ENCODE assay signal across 8 mouse cellular contexts in the genomic region with DNA sequence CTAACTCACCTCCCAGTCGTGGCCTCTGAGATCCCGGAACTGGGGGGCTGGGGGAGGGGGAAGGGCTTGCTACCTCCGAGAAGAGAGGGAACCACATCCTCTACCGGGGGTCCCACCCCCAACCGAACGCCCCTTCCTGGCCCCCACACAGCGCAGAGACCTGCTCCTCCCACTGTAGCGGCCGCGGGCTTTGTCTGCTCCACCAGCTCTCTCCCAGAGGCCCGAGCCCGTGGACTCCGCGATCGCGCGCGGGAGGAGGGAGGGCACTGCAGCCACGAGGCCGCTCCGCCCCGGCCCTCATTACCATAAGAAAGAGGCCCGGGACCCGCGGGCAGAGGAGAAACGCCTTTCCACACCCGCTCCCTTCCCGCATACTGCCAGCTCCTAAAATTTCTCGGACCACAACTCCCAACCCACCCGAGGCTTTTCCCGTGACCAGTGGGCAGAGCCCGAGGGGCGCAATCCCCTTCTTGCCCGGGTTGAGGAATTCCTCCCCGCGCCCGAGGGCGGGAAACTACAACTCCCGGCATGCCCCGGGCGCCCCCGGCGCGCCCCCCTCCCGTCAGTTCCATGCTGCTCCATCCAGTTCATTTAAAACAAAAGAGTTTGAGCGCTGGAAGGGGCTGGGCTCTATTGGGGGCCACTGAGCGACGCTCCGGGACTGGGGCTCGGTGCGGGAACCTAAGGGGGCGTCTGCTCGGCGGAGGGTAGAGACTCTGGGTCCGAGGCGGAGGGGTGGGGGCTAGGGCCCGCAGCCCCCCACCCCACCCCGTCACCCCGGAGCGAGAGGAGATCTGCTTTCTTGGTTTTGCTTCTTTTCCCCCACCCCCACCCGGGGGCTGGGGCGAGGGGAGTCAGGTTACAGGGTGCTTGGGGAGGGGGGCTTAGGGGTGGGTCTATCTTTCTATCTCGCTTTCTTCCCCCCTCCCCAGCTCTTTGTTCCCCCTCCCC. TPM values are rescaled to one million over a fixed set of nuclear protein-coding genes. Genes with fewer than 3 reads are reported as not detected.
A peak's percentile ranks its signal among the peaks of the same experiment; 100 is the strongest.
DNase-seq lines count a peak whose midpoint lies in the region; ATAC-seq and TF ChIP-seq lines count a peak whose summit lies in the region.

No protein-coding gene starts in this region.

- under 1% methylated on average over 61 of the region's 63 CpGs for WGBS in embryonic facial prominence, embryonic 15.5 days
- under 1% methylated on average over 62 of the region's 63 CpGs for WGBS in heart, embryonic 10.5 days
- WGBS in kidney, embryonic 15.5 days: 1% methylated on average over 62 of the region's 63 CpGs
- WGBS in liver, adult 2 months: under 1% methylated on average over 63 of the region's 63 CpGs

- peak; percentile 86 for ATAC-seq in embryonic facial prominence, embryonic 15.5 days (ENCODE audit: insufficient number of reproducible peaks, low FRiP score, low TSS enrichment, low read depth)
- ATAC-seq in kidney, embryonic 15.5 days (replicated peaks; ENCODE audit: low FRiP score): peak; percentile 81

- peak overlapping the region; percentile 73 for H3K4me2 ChIP-seq in embryonic facial prominence, embryonic 15.5 days (replicated peaks)
- peak overlapping the region; percentile 87 for H3K4me2 ChIP-seq in kidney, embryonic 15.5 days
- peak overlapping the region; percentile 92 for H3K4me2 ChIP-seq in myocyte (ENCODE audit: low read depth)

- peak; percentile 81 for DNase-seq in 416B (ENCODE audit: low read depth)
- DNase-seq in adrenal gland, postnatal 4 days (ENCODE audit: low spot score in 2 of 2): peak; percentile 73 to 81
- DNase-seq in heart, embryonic 10.5 days (ENCODE audit: low spot score): peak; percentile 95
- DNase-seq in liver, adult 2 months (ENCODE audit: extremely low read depth, low read depth, low spot score): peak; percentile 22
- DNase-seq in splenic B cell, adult 2 months (ENCODE audit: low read depth, low spot score): peak; percentile 75

- no peak for TF ChIP-seq CTCF in liver, adult 2 months (IDR thresholded peaks at IDR 0.05; ENCODE audit: low read depth, low read length)

- H3K4me3 ChIP-seq in embryonic facial prominence, embryonic 15.5 days (replicated peaks): peak overlapping the region; percentile 86
- peak overlapping the region; percentile 83 for H3K4me3 ChIP-seq in heart, embryonic 10.5 days
- H3K4me3 ChIP-seq in kidney, embryonic 15.5 days (replicated peaks): peak overlapping the region; percentile 88
- peak overlapping the region; percentile 70 for H3K4me3 ChIP-seq in liver, adult 2 months (ENCODE audit: insufficient read depth, low read depth, low read length)
- H3K4me3 ChIP-seq in myocyte: peak overlapping the region; percentile 97

- peak overlapping the region; percentile 93 for H3K9ac ChIP-seq in embryonic facial prominence, embryonic 15.5 days
- peak overlapping the region; percentile 97 for H3K9ac ChIP-seq in kidney, embryonic 15.5 days
- H3K9ac ChIP-seq in liver, adult 2 months (ENCODE audit: low read depth, low read length): peak overlapping the region; percentile 56

- H3K79me2 ChIP-seq in liver, adult 2 months (ENCODE audit: control insufficient read depth, insufficient read depth, low read length): no peaks in the 10 kb centered on the region
- H3K79me2 ChIP-seq in myocyte (ENCODE audit: control insufficient read depth, insufficient read depth): peaks cover 45% of the 10 kb centered on the region

- H3K27me3 ChIP-seq in embryonic facial prominence, embryonic 15.5 days: no peaks in the 10 kb centered on the region
- H3K27me3 ChIP-seq in heart, embryonic 10.5 days (ENCODE audit: insufficient read depth, poor library complexity, severe bottlenecking): no peaks in the 10 kb centered on the region
- H3K27me3 ChIP-seq in kidney, embryonic 15.5 days: no peaks in the 10 kb centered on the region
- no peaks in the 10 kb centered on the region for H3K27me3 ChIP-seq in liver, adult 2 months (ENCODE audit: control insufficient read depth, insufficient read depth, low read length)
- H3K27me3 ChIP-seq in myocyte (ENCODE audit: control insufficient read depth, insufficient read depth, insufficient read length): no peaks in the 10 kb centered on the region
- H3K27me3 ChIP-seq in splenic B cell, adult 2 months (ENCODE audit: control insufficient read depth, insufficient read depth, low read length, poor library complexity, severe bottlenecking): 0 out of 2 replicates have a peak, but pooled peaks cover 2% of the 10 kb centered on the region

- H3ac ChIP-seq in myocyte (ENCODE audit: control insufficient read depth, insufficient read length): peak overlapping the region; percentile 72

- H3K4me1 ChIP-seq in embryonic facial prominence, embryonic 15.5 days: peaks cover 68% of the 10 kb centered on the region
- peaks cover 70% of the 10 kb centered on the region for H3K4me1 ChIP-seq in heart, embryonic 10.5 days
- peaks cover 72% of the 10 kb centered on the region for H3K4me1 ChIP-seq in kidney, embryonic 15.5 days
- H3K4me1 ChIP-seq in liver, adult 2 months (ENCODE audit: control insufficient read depth, insufficient read depth, low read length): no peaks in the 10 kb centered on the region

- H3K36me3 ChIP-seq in embryonic facial prominence, embryonic 15.5 days: peaks cover 7% of the 10 kb centered on the region
- H3K36me3 ChIP-seq in heart, embryonic 10.5 days: peaks cover 18% of the 10 kb centered on the region
- peaks cover 7% of the 10 kb centered on the region for H3K36me3 ChIP-seq in kidney, embryonic 15.5 days
- H3K36me3 ChIP-seq in liver, adult 2 months (ENCODE audit: control insufficient read depth, insufficient read depth, low read length): no peaks in the 10 kb centered on the region
- no peaks in the 10 kb centered on the region for H3K36me3 ChIP-seq in myocyte (ENCODE audit: control insufficient read depth, insufficient read depth)
- H3K36me3 ChIP-seq in splenic B cell, adult 2 months (ENCODE audit: control insufficient read depth, insufficient read depth, low read length, poor library complexity, severe bottlenecking): no peaks in the 10 kb centered on the region

- H3K27ac ChIP-seq in embryonic facial prominence, embryonic 15.5 days (replicated peaks): peak overlapping the region; percentile 99
- H3K27ac ChIP-seq in heart, embryonic 10.5 days: peak overlapping the region; percentile 99
- H3K27ac ChIP-seq in kidney, embryonic 15.5 days: peak overlapping the region; percentile 99
- no peak overlapping the region for H3K27ac ChIP-seq in liver, adult 2 months (replicated peaks; ENCODE audit: insufficient read depth, low read depth, low read length)

- TF ChIP-seq POLR2A in liver, adult 2 months (IDR thresholded peaks at IDR 0.05; ENCODE audit: extremely low read depth, insufficient read depth, low read length): no peak
- peak; percentile 64 for TF ChIP-seq POLR2A in myocyte (IDR thresholded peaks at IDR 0.05; ENCODE audit: insufficient read length, low read depth)

- no peaks in the 10 kb centered on the region for H3K9me3 ChIP-seq in embryonic facial prominence, embryonic 15.5 days (replicated peaks)
- no peaks in the 10 kb centered on the region for H3K9me3 ChIP-seq in heart, embryonic 10.5 days
- H3K9me3 ChIP-seq in kidney, embryonic 15.5 days (replicated peaks): no peaks in the 10 kb centered on the region

RNA-seq across cellular contexts. Expression of a gene that starts 0.6 kb away (rescaled TPM):
- 10 to 100 TPM; 11.2 to 16.1 TPM for total RNA-seq in adrenal gland, postnatal 4 days (2021)
- 22.5 and 22.8 TPM in 2 replicates for polyA plus RNA-seq in embryonic facial prominence, embryonic 15.5 days (2015; fragmentation: Nextera tagmentation; extraction: Ambion mirVana)
- polyA plus RNA-seq in heart, embryonic 10.5 days (2016; fragmentation: Nextera tagmentation; extraction: Ambion mirVana): 11.6 and 22.8 TPM in 2 replicates
- 20.9 and 22.0 TPM in 2 replicates for polyA plus RNA-seq in kidney, embryonic 15.5 days (2015; fragmentation: Nextera tagmentation; extraction: Ambion mirVana)
- total RNA-seq in liver, adult 2 months (2014; rRNA removed): under 0.01 TPM in 2 replicates
- polyA plus RNA-seq in liver, adult 2 months (2012; rRNA removed): 0.02 and 0.04 TPM in 2 replicates
- 8.1 TPM for polyA plus RNA-seq in myocyte (2012; fragmentation: generic; extraction: Trizol)

RNA-seq across cellular contexts. Expression of a gene that starts 16.5 kb away (rescaled TPM):
- total RNA-seq in adrenal gland, postnatal 4 days (2021): 1 to 10 TPM in 1 of 2 experiments, under 1 TPM in 1; 0.54 to 3.9 TPM
- polyA plus RNA-seq in embryonic facial prominence, embryonic 15.5 days (2015; fragmentation: Nextera tagmentation; extraction: Ambion mirVana): 96.3 and 107 TPM in 2 replicates
- 1.1 and 1.6 TPM in 2 replicates for polyA plus RNA-seq in heart, embryonic 10.5 days (2016; fragmentation: Nextera tagmentation; extraction: Ambion mirVana)
- 15.1 and 17.4 TPM in 2 replicates for polyA plus RNA-seq in kidney, embryonic 15.5 days (2015; fragmentation: Nextera tagmentation; extraction: Ambion mirVana)
- total RNA-seq in liver, adult 2 months (2014; rRNA removed): 0.18 and 0.20 TPM in 2 replicates
- 0.32 and 0.46 TPM in 2 replicates for polyA plus RNA-seq in liver, adult 2 months (2012; rRNA removed)
- polyA plus RNA-seq in myocyte (2012; fragmentation: generic; extraction: Trizol): 0.13 TPM

RNA-seq across cellular contexts. Expression of a gene that starts 21.3 kb away (rescaled TPM):
- total RNA-seq in adrenal gland, postnatal 4 days (2021): 100 to 1,000 TPM; 108 to 113 TPM
- 183 and 199 TPM in 2 replicates for polyA plus RNA-seq in embryonic facial prominence, embryonic 15.5 days (2015; fragmentation: Nextera tagmentation; extraction: Ambion mirVana)
- polyA plus RNA-seq in heart, embryonic 10.5 days (2016; fragmentation: Nextera tagmentation; extraction: Ambion mirVana): 154 and 190 TPM in 2 replicates
- 167 and 173 TPM in 2 replicates for polyA plus RNA-seq in kidney, embryonic 15.5 days (2015; fragmentation: Nextera tagmentation; extraction: Ambion mirVana)
- total RNA-seq in liver, adult 2 months (2014; rRNA removed): 104 and 125 TPM in 2 replicates
- 201 and 204 TPM in 2 replicates for polyA plus RNA-seq in liver, adult 2 months (2012; rRNA removed)
- polyA plus RNA-seq in myocyte (2012; fragmentation: generic; extraction: Trizol): 165 TPM

RNA-seq across cellular contexts. Expression of a gene that starts 21.9 kb away (rescaled TPM):
- 100 to 1,000 TPM; 109 to 113 TPM for total RNA-seq in adrenal gland, postnatal 4 days (2021)
- 625 and 678 TPM in 2 replicates for polyA plus RNA-seq in embryonic facial prominence, embryonic 15.5 days (2015; fragmentation: Nextera tagmentation; extraction: Ambion mirVana)
- polyA plus RNA-seq in heart, embryonic 10.5 days (2016; fragmentation: Nextera tagmentation; extraction: Ambion mirVana): 57.7 and 80.7 TPM in 2 replicates
- 89.2 and 92.0 TPM in 2 replicates for polyA plus RNA-seq in kidney, embryonic 15.5 days (2015; fragmentation: Nextera tagmentation; extraction: Ambion mirVana)
- total RNA-seq in liver, adult 2 months (2014; rRNA removed): 28.2 and 38.5 TPM in 2 replicates
- polyA plus RNA-seq in liver, adult 2 months (2012; rRNA removed): 41.0 and 44.7 TPM in 2 replicates
- polyA plus RNA-seq in myocyte (2012; fragmentation: generic; extraction: Trizol): 954 TPM

RNA-seq across cellular contexts. Expression of a gene that starts 21.9 kb away (rescaled TPM):
- total RNA-seq in adrenal gland, postnatal 4 days (2021): 10 to 100 TPM; 52.6 to 62.6 TPM
- 44.4 and 47.6 TPM in 2 replicates for polyA plus RNA-seq in embryonic facial prominence, embryonic 15.5 days (2015; fragmentation: Nextera tagmentation; extraction: Ambion mirVana)
- 49.5 and 62.2 TPM in 2 replicates for polyA plus RNA-seq in heart, embryonic 10.5 days (2016; fragmentation: Nextera tagmentation; extraction: Ambion mirVana)
- polyA plus RNA-seq in kidney, embryonic 15.5 days (2015; fragmentation: Nextera tagmentation; extraction: Ambion mirVana): 54.0 and 57.9 TPM in 2 replicates
- 8.3 and 14.2 TPM in 2 replicates for total RNA-seq in liver, adult 2 months (2014; rRNA removed)
- 41.1 and 42.8 TPM in 2 replicates for polyA plus RNA-seq in liver, adult 2 months (2012; rRNA removed)
- polyA plus RNA-seq in myocyte (2012; fragmentation: generic; extraction: Trizol): 44.9 TPM

Comparison
In these comparisons a context has a peak if more than half of its experiments do, and no peak if none do; other contexts are left out.
1. DNase-seq: peak in every context shown above with its lines; median percentile 95 in heart, embryonic 10.5 days; 81 in 416B; 77 in adrenal gland, postnatal 4 days; 75 in splenic B cell, adult 2 months; 22 in liver, adult 2 months.